24 mouse cellular contexts compared by ENCODE assay signal in genomic region chr8:75348047-75348446, GRCm38 (mm10). TPM values are rescaled to one million over a fixed set of nuclear protein-coding genes. Genes with fewer than 3 reads are reported as not detected.
"Had no signal": no experiment of that assay in that cellular context is flagged by ENCODE, and none has a peak within 500 bp of the region (broad histone marks: within the 10 kb centered on the region; RNA-seq: fewer than 3 reads in every experiment).

No protein-coding gene starts in this region.

- H3K4me3 ChIP-seq: layer of hippocampus, adult 2 months; limb, embryonic 15.5 days; liver, embryonic 13.5 days; stomach, embryonic 15.5 days had no signal

- H3K9me3 ChIP-seq: limb, embryonic 15.5 days; liver, embryonic 13.5 days; stomach, embryonic 15.5 days had no signal

- H3K27me3 ChIP-seq: limb, embryonic 15.5 days; liver, embryonic 13.5 days; stomach, embryonic 15.5 days had no signal

- DNase-seq: kidney, adult 11 months; kidney, adult 9 months; kidney, postnatal 14 days; layer of hippocampus, adult 9-11 months; liver, embryonic 13.5 days; lung, adult 2 months; lung, postnatal 14 days; lung, postnatal 4 days; midbrain, embryonic 14.5 days; right cerebral cortex, postnatal 14 days; right cerebral cortex, postnatal 4 days; spleen, adult 18-20 months; thymus, postnatal 25 days had no signal

- H3K9ac ChIP-seq: limb, embryonic 15.5 days; liver, embryonic 13.5 days; stomach, embryonic 15.5 days had no signal

- H3K27ac ChIP-seq: layer of hippocampus, adult 2 months; limb, embryonic 15.5 days; liver, embryonic 13.5 days; stomach, embryonic 15.5 days had no signal

- H3K36me3 ChIP-seq: limb, embryonic 15.5 days; liver, embryonic 13.5 days; stomach, embryonic 15.5 days had no signal

- H3K4me1 ChIP-seq: limb, embryonic 15.5 days; liver, embryonic 13.5 days; stomach, embryonic 15.5 days had no signal

- H3K4me2 ChIP-seq: limb, embryonic 15.5 days; liver, embryonic 13.5 days; midbrain, embryonic 11.5 days; stomach, embryonic 15.5 days had no signal

RNA-seq across cellular contexts. Expression of gene Gm10358, which starts 58.3 kb away (rescaled TPM):
- total RNA-seq: megakaryocyte-erythroid progenitor cell, adult 5-6 weeks had no signal
- polyA plus RNA-seq: kidney, embryonic 16.5 days; lung, adult 2 months; lung, embryonic 16.5 days; midbrain, embryonic 14.5 days; midbrain, postnatal 0 days; neural tube, embryonic 11.5 days; neural tube, embryonic 14.5 days; thymus, postnatal 0 days had no signal
